Mouse (Mus musculus) CD4-positive, CD25-positive, alpha-beta regulatory T cell, adult 4 months (primary cell): ENCODE measurements around the gene Mapkapk3. TPM values are rescaled to one million over a fixed set of nuclear protein-coding genes. Genes with fewer than 3 reads are reported as not detected.
A peak's percentile ranks its signal among the peaks of the same experiment; 100 is the strongest.

Experiments
- ATAC-seq: one replicate; pipeline ENCODE4 v1.8.0; 2017
- polyA plus RNA-seq, 2 experiments: library from polyadenylated mRNA; unstranded; fragments of 100-300 nt; shearing (Covaris generic); gene quantifications; one replicate each; pipeline ENCODE4 v1.2.1; 2017

Gene Mapkapk3
- polyA plus RNA-seq, 2 experiments from 2014 or later, result 52.7 to 58.5 TPM

- ATAC-seq, result peak; percentile 82
Measured at GRCm38 (mm10) chr9:107288711-107289110, 966 bp downstream of the Mapkapk3 start.

DNA sequence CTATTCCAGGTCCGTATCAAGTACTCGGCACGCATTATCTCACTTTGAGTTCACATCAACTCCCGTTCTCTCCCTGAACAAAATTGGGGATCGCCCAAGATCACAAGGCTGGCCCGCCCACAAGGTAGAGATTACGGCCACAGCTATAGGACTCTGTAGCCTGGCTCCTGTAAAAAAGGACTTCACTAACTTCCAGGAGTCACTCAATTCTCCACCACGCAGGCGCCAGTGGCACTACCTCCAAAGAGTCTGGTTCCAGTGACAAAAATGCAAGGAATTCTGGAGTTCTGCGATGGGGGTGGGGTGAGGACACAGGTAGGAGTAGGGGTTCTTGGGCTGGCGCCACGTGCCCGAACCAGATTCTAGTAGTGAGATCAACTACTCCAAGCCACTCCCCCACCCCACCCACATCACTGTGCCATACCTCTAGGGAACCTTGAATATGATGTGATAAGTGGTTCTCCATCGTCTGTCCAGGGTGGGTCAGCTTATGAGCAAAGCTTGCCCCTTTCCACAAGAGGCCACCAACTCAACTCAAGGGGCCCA, 1.5 kb downstream of the Mapkapk3 start:
- no peak for ATAC-seq

DNA sequence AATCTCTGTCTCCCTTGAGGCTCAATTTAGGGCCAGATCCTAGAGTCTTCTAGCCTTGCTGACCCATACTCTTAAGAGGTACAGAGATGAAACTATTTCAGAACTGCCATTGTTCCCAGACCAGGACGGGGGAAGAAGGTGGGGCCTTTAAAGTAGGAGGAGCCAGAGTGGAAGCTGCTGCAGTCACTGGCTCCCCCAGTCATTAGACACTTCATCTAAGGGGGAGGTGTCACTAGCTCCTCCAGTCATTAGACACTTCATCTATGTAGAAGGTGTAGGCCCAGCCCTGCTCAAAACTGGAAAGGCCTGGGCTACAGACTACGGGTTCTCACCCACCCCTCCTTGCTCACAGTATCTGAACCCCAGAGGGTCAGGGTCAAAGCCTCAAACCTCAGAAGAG, 2.4 kb downstream of the Mapkapk3 start:
- ATAC-seq, result no peak

- ATAC-seq, result no peak
Measured at GRCm38 (mm10) chr9:107285009-107285408, 4.7 kb downstream of the Mapkapk3 start.

- no peak for ATAC-seq
Measured at GRCm38 (mm10) chr9:107282951-107283350, 6.7 kb downstream of the Mapkapk3 start.

DNA sequence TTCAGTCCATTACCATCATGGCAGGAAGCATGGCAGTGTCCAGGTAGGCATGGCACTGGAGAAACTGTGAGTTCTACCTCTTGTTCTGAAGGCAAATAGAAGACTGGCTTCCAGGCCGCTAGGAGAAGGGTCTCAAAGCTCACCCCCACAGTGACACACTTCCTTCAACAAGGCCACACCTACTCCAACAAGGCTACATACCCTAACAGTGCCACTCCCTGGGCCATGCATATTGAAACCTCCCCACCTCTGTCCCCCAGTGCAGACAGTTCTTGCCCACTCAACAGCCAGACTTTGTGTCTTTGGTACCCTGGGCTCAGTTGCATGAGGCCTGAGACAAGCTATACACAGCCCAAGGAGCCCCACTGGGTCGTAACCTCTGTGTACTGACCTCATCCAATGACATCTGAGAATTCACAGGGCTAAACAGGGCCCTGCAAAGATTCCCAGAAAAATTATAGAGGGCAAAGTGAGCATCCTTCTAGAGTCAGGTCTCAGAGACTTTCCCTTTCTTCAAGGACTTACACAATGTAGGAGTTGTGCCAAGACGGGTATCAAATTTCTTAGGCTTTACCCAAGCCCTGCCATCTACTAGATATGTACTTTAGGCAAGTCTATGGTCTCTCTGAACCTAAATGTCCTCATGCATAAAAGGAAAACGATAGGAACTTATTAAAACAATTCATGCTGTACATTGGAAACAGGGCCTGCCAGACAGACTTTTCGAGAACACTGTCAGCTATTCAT, 8.3 kb downstream of the Mapkapk3 start:
- ATAC-seq, result no peak

DNA sequence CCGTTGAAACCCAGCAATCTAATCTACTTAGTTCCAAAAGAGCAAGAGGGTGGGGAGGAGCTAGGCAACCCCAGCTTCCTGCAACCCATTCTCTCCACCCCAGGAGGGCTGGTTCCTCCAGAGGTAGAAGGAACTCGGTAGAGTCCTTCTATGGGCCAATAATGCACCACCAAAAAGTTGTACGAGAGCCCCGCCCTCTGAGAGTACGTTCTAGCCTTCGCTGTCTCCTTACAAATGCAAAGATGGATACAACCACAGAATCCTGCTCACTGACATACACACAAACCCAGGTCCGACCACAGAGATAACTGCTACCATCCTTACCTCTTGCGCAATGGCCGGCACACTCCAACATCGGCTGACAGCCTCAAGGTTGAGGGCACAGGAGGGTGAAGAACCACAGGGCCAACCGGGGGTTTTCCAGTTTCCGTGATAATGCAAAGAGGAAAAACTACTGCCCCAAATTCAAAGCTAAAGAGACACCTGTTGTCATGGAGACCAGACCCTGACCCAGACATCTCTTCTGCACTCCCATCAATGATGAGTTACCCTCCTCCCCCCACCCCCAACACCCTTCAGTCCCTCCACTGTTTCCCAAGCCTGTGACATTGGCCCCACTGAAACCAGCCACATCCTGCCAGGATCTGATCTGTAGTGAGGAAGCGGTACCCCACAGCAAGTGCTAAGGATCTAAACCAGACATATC, 9.2 kb downstream of the Mapkapk3 start:
- peak; percentile 76 for ATAC-seq

DNA sequence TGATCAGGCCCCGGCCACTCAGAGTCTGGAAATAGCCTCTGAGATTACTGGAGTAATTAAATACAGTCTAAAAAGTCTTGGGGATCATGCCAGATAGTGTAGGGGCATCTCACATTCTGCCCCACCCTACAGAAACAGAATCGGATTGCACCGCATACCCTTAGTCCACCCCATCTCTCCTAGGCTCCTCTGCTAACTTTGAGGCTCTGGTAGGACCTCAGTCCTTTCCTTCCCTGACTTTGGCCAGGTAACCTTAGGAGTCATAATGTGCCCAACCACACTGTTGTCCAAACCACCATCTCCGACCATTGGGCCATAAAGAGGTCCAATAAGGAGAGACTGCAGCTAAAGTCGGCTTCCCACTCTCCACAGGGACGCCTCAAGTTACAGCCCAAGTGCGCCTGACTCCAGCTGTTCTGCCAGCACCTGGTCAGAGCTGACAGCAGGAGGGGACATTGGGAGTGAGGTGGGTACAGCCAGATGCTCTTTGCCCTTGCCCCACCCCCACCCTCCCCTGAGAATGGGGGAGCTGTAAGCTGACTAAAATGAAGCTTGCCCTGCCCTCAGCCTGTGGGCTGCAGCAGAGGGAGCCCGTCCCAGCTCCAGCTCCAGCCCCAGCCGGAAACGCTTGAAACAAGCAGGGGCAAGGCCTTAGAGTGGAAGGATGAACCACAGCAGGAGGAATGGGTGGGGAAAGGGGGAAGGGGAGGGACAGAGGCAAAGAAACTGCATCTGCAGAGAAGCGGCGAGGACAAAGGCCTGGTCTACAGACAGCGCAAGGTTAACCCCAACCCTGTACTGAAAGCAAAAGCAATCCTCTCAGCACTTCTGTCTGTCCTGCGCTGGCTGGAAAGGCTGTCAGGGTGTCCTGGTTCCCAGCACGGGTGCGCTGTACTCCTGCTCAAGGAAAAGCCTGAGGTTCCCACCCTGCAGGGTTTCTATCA, 10.0 kb downstream of the Mapkapk3 start:
- peak; percentile 27 for ATAC-seq

GRCm38 (mm10) chr9:107278527-107279377, 10.9 kb downstream of the Mapkapk3 start:
- peak; percentile 60 for ATAC-seq

DNA sequence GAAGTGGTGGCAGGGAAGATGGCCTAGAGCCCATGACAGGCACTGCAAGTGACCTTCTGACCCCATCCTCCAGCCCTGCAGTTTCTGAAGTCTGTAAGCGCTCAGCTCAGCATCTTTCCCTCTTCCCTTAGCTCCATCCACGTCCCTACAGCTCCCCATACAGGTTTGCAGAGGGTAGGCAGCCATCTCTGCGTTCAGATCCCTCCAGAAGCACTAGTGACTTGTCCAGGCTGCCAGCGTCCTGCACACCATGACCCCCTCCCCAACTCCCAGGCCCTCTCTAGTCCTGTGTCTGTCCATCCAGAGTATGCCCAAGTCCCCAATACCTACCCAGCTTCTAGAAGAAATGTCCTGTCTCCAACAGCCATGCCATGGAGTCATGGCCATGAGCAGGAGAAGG, 11.6 kb downstream of the Mapkapk3 start:
- no peak for ATAC-seq

GRCm38 (mm10) chr9:107277603-107278002, 12.1 kb downstream of the Mapkapk3 start:
- ATAC-seq, result no peak

DNA sequence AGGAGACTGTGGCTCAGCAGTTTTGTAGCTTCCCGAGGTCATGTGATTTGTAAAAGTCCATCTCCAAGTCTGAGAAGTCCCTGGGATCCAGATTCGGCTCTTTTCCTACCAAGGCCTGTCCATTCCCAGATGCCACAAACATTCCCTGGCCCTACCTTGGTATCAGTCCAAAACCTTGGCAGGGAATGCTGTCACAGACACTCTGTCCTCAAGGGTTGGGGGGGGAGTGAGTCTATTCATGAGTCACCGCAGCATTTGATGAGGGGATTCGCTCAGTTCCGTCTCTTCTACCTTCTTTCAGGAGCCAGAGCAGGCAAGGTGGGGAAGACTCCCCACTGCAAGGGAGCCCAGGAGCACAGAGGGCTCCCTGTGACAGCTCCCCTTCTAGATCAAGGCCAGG, 14.0 kb downstream of the Mapkapk3 start:
- no peak for ATAC-seq

DNA sequence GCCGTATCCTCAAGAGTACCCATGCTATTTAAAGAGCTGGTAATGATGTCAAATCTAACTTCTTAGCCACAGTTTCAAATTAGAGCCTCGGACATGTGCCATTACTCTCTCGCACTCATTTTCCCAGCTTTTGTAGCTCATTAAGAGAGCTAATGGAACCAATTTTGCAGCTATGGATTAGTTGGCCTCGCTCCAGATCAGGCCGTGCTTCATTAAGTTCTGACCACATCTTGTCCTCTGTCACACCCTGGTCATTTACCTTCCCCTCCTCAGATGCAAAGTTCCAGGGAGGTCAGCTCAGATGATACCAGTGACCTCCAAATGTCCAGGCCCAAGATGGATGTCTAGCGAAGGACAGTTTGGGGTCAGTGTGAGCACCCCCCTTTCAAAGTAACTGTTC, 14.9 kb downstream of the Mapkapk3 start:
- no peak for ATAC-seq

DNA sequence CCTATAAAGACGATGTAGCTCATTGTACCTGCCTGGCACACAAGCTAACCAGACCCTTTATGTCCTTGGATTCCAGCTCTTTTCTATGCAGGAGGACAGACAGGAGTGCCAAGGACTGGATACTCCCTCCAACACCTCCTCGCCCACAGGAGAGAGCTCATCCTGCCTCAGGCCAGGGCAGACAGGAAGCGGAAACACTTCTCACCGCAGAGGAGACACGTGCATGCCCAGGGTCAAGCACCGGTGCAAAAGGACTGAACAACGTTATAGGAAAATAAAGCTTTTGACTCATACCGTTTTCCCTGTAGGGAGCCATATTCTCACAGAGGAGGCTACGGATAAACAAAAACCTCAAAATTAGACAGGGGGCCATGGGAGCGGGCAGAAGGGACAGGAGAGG, 16.5 kb downstream of the Mapkapk3 start:
- peak; percentile 34 for ATAC-seq

GRCm38 (mm10) chr9:107272284-107272683, 17.4 kb downstream of the Mapkapk3 start:
- no peak for ATAC-seq

GRCm38 (mm10) chr9:107271177-107271938, 18.3 kb downstream of the Mapkapk3 start:
- no peak for ATAC-seq

GRCm38 (mm10) chr9:107269772-107270171, 19.9 kb downstream of the Mapkapk3 start:
- no peak for ATAC-seq

DNA sequence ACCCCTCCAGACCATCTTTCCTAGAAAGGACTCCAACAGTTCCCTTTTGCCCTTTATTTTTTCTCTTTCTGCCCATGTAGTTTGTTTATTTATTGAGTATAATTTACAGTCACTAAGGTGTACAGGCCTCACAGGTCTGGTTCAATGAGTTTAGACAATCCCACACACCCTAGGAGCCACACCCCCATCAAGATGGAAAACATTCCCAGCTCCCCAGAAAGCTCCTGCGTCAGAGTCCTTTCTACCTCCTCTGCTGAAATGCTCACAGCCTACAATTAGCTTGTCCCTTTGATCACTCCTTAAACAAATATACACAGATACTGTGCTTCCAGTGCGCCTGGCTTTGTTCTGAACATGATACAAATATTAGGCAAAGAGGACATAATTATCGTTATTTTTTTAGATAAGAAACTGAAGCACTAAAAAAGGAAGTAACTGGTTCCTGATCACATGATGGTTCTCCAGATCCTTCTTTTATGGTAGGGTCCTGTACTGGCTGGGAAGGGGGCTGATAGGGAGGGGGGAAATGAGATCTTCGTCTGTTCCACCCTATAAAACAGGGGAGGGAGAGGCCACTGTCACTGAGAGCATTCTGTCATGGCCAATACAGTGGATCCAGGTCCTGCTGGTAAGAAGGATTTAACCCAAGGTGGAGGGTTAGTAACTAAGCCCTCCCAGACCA, 21.8 kb downstream of the Mapkapk3 start:
- ATAC-seq, result no peak

DNA sequence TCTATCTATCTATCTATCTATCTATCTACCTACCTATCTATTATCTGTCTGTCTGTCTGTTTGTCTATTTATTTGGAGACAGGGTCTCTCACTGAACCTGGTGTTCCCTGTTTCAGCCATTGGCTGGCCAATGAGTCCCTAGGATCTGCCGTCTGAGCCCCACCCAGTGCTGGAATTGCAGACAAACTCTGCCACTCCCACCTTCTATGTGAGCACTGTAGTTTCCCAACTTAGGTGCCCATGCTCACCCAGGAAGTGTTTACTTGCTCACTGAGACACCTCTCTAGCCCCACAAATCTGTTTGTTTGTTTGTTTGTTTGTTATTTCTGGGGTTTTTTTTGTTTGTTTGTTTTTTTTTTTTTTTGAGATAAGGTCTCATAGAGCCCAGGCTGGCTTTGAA, 22.6 kb downstream of the Mapkapk3 start:
- no peak for ATAC-seq

DNA sequence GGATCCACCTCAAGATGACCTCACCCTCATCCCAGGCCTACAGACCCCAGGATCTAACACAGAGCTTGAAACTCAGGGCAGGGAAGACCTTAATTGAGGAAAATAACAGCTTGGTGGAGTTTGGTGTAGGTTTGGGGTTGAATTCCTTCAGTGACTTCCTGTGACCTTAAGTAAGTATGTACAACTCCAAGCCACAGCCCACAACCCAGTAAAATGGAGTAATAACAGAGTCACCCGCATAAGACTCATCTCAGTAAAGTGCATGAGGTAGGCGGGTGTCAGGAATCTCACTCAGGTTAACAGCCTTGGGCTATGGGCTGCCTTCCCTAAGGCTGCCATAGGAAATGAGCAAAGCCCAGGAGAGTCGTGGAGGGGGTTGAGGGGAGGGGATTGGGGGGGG, 24.9 kb downstream of the Mapkapk3 start:
- no peak for ATAC-seq
